In genomic region chr9:41475326-41475725, GRCm38 (mm10) we compare ENCODE assay signal across 7 mouse cellular contexts.
DNase-seq lines count a peak whose midpoint lies in the region; ATAC-seq and TF ChIP-seq lines count a peak whose summit lies in the region.

No protein-coding gene starts in this region.

- 81% methylated on average over 8 of the region's 8 CpGs for WGBS in hindbrain, embryonic 13.5 days
- 90% methylated on average over 8 of the region's 8 CpGs for WGBS in midbrain, embryonic 11.5 days

- peak overlapping the region; percentile 99 for H3K27ac ChIP-seq in embryonic fibroblast, embryonic 13.5 days (ENCODE audit: insufficient read depth, low read length)
- H3K27ac ChIP-seq in hindbrain, embryonic 13.5 days = peak overlapping the region; percentile 73
- no peak overlapping the region for H3K27ac ChIP-seq in midbrain, embryonic 11.5 days (ENCODE audit: low read depth, low read length)

- peak overlapping the region; percentile 37 for H3K4me2 ChIP-seq in hindbrain, embryonic 13.5 days
- no peak overlapping the region for H3K4me2 ChIP-seq in midbrain, embryonic 11.5 days

- 0 out of 2 replicates have a peak overlapping the region, but pooled peaks have one; percentile 60 for H3K9ac ChIP-seq in hindbrain, embryonic 13.5 days
- peak overlapping the region; percentile 33; the same call in 1 of the 2 replicates for H3K9ac ChIP-seq in midbrain, embryonic 11.5 days (ENCODE audit: low read length)

- peaks cover 15% of the 10 kb centered on the region for H3K4me1 ChIP-seq in embryonic fibroblast, embryonic 13.5 days (ENCODE audit: control insufficient read depth, insufficient read depth, low read length)
- H3K4me1 ChIP-seq in hindbrain, embryonic 13.5 days (replicated peaks) = peaks cover 43% of the 10 kb centered on the region
- peaks cover 12% of the 10 kb centered on the region; the same call in 1 of the 2 replicates for H3K4me1 ChIP-seq in midbrain, embryonic 11.5 days (ENCODE audit: control insufficient read depth, insufficient read depth, low read length)

- no peak for ATAC-seq in hindbrain, embryonic 13.5 days (ENCODE audit: low FRiP score)
- no peak for ATAC-seq in midbrain, embryonic 11.5 days (ENCODE audit: low FRiP score)

- TF ChIP-seq POLR2A in brain, embryonic 14.5 days (IDR thresholded peaks at IDR 0.05; ENCODE audit: borderline replicate concordance, extremely low read depth, insufficient read depth, insufficient read length, poor library complexity, severe bottlenecking) = no peak
- TF ChIP-seq POLR2A in embryonic fibroblast, embryonic 13.5 days (IDR thresholded peaks at IDR 0.05; ENCODE audit: low read depth, low read length) = peak; percentile 61

- H3K36me3 ChIP-seq in hindbrain, embryonic 13.5 days = no peaks in the 10 kb centered on the region
- no peaks in the 10 kb centered on the region for H3K36me3 ChIP-seq in midbrain, embryonic 11.5 days (ENCODE audit: control insufficient read depth, insufficient read depth, low read length)

- DNase-seq in brain, embryonic 14.5 days (ENCODE audit: low read depth) = peak; percentile 73
- DNase-seq in midbrain, embryonic 11.5 days (ENCODE audit: low spot score, missing footprints) = no peak
- no peak for DNase-seq in embryo, embryonic 10 days (ENCODE audit: low spot score)
- DNase-seq in layer of hippocampus, postnatal 10 days (ENCODE audit: low spot score in 2 of 2) = no peak
- no peak for DNase-seq in layer of hippocampus, adult 18-20 months (ENCODE audit: low spot score in 2 of 2)

- no peaks in the 10 kb centered on the region for H3K9me3 ChIP-seq in hindbrain, embryonic 13.5 days
- no peaks in the 10 kb centered on the region for H3K9me3 ChIP-seq in midbrain, embryonic 11.5 days (ENCODE audit: control insufficient read depth, low read length)

- H3K4me3 ChIP-seq in embryonic fibroblast, embryonic 13.5 days (ENCODE audit: insufficient read depth, low read length) = peak overlapping the region; percentile 26
- no peak overlapping the region for H3K4me3 ChIP-seq in hindbrain, embryonic 13.5 days
- H3K4me3 ChIP-seq in midbrain, embryonic 11.5 days (ENCODE audit: low read depth, low read length) = no peak overlapping the region

- TF ChIP-seq CTCF in brain, embryonic 14.5 days (IDR thresholded peaks at IDR 0.05; ENCODE audit: borderline replicate concordance, extremely low read depth, insufficient read depth, insufficient read length) = no peak
- no peak for TF ChIP-seq CTCF in embryonic fibroblast, embryonic 13.5 days (IDR thresholded peaks at IDR 0.05; ENCODE audit: borderline replicate concordance, insufficient read depth, low read length)

- no peaks in the 10 kb centered on the region for H3K27me3 ChIP-seq in hindbrain, embryonic 13.5 days
- no peaks in the 10 kb centered on the region for H3K27me3 ChIP-seq in midbrain, embryonic 11.5 days (ENCODE audit: control insufficient read depth, insufficient read depth, low read length)
